Mouse (Mus musculus): ENCODE measurements around the gene Fam20a.

- TF ChIP-seq CTCF (IDR thresholded peaks at IDR 0.05) (no peak), EP300 (IDR thresholded peaks at IDR 0.05) (no peak)
Observed at GRCm38 (mm10) chr11:109676621-109677373, 45.3 kb downstream of the Fam20a start.
